Mouse (Mus musculus): Measurements from ENCODE around the gene Acat2.

GRCm38 (mm10) chr17:13007730-13008425 lies 47.3 kb upstream of the Acat2 start:
- TF ChIP-seq CTCF (IDR thresholded peaks at IDR 0.05; ENCODE audit: control insufficient read depth, insufficient read depth, low read length) (no peak), POLR2A (IDR thresholded peaks at IDR 0.05; ENCODE audit: borderline replicate concordance, control insufficient read depth, low read depth, low read length) (peak; percentile 93)
